Mouse (Mus musculus) limb, embryonic 11.5 days (tissue): ENCODE data around the gene Ppil2. TPM values are rescaled to one million over a fixed set of nuclear protein-coding genes. Genes with fewer than 3 reads are reported as not detected.

Source experiments
- ATAC-seq: fragments of 200-750 bp; cut with Nextera tagmentation; 2 replicates; pipeline ENCODE4 v1.8.0; 2017; ENCODE audit warnings: low read depth; ENCODE audit not compliant: insufficient number of reproducible peaks, low FRiP score, low TSS enrichment
- DNase-seq: peaks from one replicate; pipeline ENCODE4 v3.0.0-alpha.2; 2015; ENCODE audit warnings: low spot score
- H3K27ac ChIP-seq: fragments of 300-500 bp; sonication (generic); replicated peaks from 2 replicates; pipeline ENCODE4 v1.5.1; 2014; ENCODE audit warnings: low read depth, mild to moderate bottlenecking, low read length
- H3K27me3 ChIP-seq: fragments of 300-500 bp; sonication (generic); 2 replicates; pipeline ENCODE4 v1.6.1; 2014; ENCODE audit warnings: mild to moderate bottlenecking, low read length, mixed read lengths; ENCODE audit not compliant: control insufficient read depth, insufficient read depth
- H3K36me3 ChIP-seq: fragments of 300-500 bp; sonication (generic); 2 replicates; pipeline ENCODE4 v1.6.1; 2014; ENCODE audit warnings: mild to moderate bottlenecking, low read length, moderate library complexity, mixed read lengths; ENCODE audit not compliant: control insufficient read depth, insufficient read depth
- H3K4me1 ChIP-seq: fragments of 300-500 bp; sonication (generic); 2 replicates; pipeline ENCODE4 v1.6.1; 2014; ENCODE audit warnings: low read length, mixed read lengths; ENCODE audit not compliant: control insufficient read depth, insufficient read depth
- H3K4me2 ChIP-seq: fragments of 300-500 bp; sonication (generic); 2 replicates; pipeline ENCODE4 v1.6.1; 2014; ENCODE audit warnings: low read depth, mild to moderate bottlenecking, moderate library complexity; ENCODE audit not compliant: severe bottlenecking
- H3K4me3 ChIP-seq: fragments of 300-500 bp; sonication (generic); 2 replicates; pipeline ENCODE4 v1.5.1; 2014; ENCODE audit warnings: low read depth, low read length
- H3K9ac ChIP-seq: fragments of 300-500 bp; sonication (generic); 2 replicates; pipeline ENCODE4 v1.6.1; 2014; ENCODE audit warnings: mild to moderate bottlenecking, low read length
- H3K9me3 ChIP-seq: fragments of 300-500 bp; sonication (generic); 2 replicates; pipeline ENCODE4 v1.6.1; 2016; ENCODE audit warnings: low read length; ENCODE audit not compliant: control insufficient read depth
- WGBS: fragments of 180-500 bp; shearing (Covaris S2); extraction: QIAGEN DNeasy Blood & Tissue Kit; methylation state at CpG from one replicate; pipeline ENCODE4 v1.1.7; 2014; 5-methylcytosine and 5-hydroxymethylcytosine counted together
- polyA plus RNA-seq: library from polyadenylated mRNA; unstranded; fragments of >200 nt; fragmentation: Nextera tagmentation; extraction: Ambion mirVana; gene quantifications from 2 replicates; pipeline ENCODE4 v1.2.1, GENCODE M21; 2014

Ppil2 gene
- polyA plus RNA-seq, 1 experiment from 2014 or later, result 146 TPM

GRCm38 (mm10) chr16:17144339-17144738 lies 33.3 kb upstream of the Ppil2 start, which contains the start of gene Ydjc:
Gene Ydjc (plus strand): TSS chr16:17144621.
- no peak within 1 kb of the TSS for H3K4me2 ChIP-seq
- no peaks in the 10 kb centered on the region for H3K9me3 ChIP-seq
- DNase-seq, result peak; percentile 44
- WGBS, result 21% methylated on average over 7 of the region's 7 CpGs
- no peaks in the 10 kb centered on the region for H3K36me3 ChIP-seq
- H3K9ac ChIP-seq, result no peak within 1 kb of the TSS
- H3K4me3 ChIP-seq, result no peak within 1 kb of the TSS
- H3K27ac ChIP-seq, result no peak within 1 kb of the TSS
- H3K27me3 ChIP-seq, result peaks cover 6% of the 10 kb centered on the region
- peaks cover 11% of the 10 kb centered on the region; the same call in 1 of the 2 replicates for H3K4me1 ChIP-seq
- no peak for ATAC-seq

GRCm38 (mm10) chr16:17137355-17137754 lies 26.3 kb upstream of the Ppil2 start:
- Histone ChIP-seq H3K36me3 (no peaks in the 10 kb centered on the region), H3K4me1 (no peaks in the 10 kb centered on the region), H3K4me3 (no peak overlapping the region), H3K4me2 (no peak overlapping the region), H3K27ac (no peak overlapping the region), H3K9ac (no peak overlapping the region), H3K9me3 (no peaks in the 10 kb centered on the region), H3K27me3 (no peaks in the 10 kb centered on the region)
- no peak for ATAC-seq
- DNase-seq, result no peak
- WGBS, result 82% methylated on average over 15 of the region's 15 CpGs

GRCm38 (mm10) chr16:17132906-17133200 lies 21.8 kb upstream of the Ppil2 start:
- WGBS, result 46% methylated on average over 7 of the region's 7 CpGs
- Histone ChIP-seq H3K27ac (no peak overlapping the region; the same call in 1 of the 2 replicates), H3K4me2 (peak overlapping the region; percentile 96), H3K9ac (peak overlapping the region; percentile 49), H3K9me3 (no peaks in the 10 kb centered on the region), H3K4me1 (0 out of 2 replicates have a peak, but pooled peaks cover 8% of the 10 kb centered on the region), H3K36me3 (no peaks in the 10 kb centered on the region), H3K27me3 (no peaks in the 10 kb centered on the region), H3K4me3 (peak overlapping the region; percentile 67)
- DNase-seq (peak; percentile 42), ATAC-seq (no peak)

GRCm38 (mm10) chr16:17132089-17132905 lies 21.2 kb upstream of the Ppil2 start, which contains the start of gene Sdf2l1:
Gene Sdf2l1 (minus strand): TSS chr16:17132383.
- peak; percentile 99 for DNase-seq
- Histone ChIP-seq H3K36me3 (no peaks in the 10 kb centered on the region), H3K27ac (peak within 1 kb of the TSS; percentile 45), H3K9me3 (no peaks in the 10 kb centered on the region), H3K4me1 (0 out of 2 replicates have a peak, but pooled peaks cover 8% of the 10 kb centered on the region), H3K27me3 (no peaks in the 10 kb centered on the region), H3K9ac (peak within 1 kb of the TSS; percentile 76), H3K4me3 (peak within 1 kb of the TSS; percentile 67), H3K4me2 (peak within 1 kb of the TSS; percentile 96)
- ATAC-seq, result peak; percentile 99
- WGBS, result under 1% methylated on average over 47 of the region's 47 CpGs

GRCm38 (mm10) chr16:17131191-17132088 lies 20.4 kb upstream of the Ppil2 start:
- Histone ChIP-seq H3K9ac (peak overlapping the region; percentile 76), H3K27ac (peak overlapping the region; percentile 45), H3K36me3 (no peaks in the 10 kb centered on the region), H3K4me3 (peak overlapping the region; percentile 67), H3K4me2 (peak overlapping the region; percentile 96), H3K4me1 (0 out of 2 replicates have a peak, but pooled peaks cover 8% of the 10 kb centered on the region), H3K9me3 (no peaks in the 10 kb centered on the region), H3K27me3 (no peaks in the 10 kb centered on the region)
- WGBS, result 4% methylated on average over 43 of the region's 43 CpGs
- ATAC-seq, result peak; percentile 85
- peak; percentile 59 for DNase-seq

- DNase-seq (no peak), ATAC-seq (no peak)
- Histone ChIP-seq H3K9me3 (no peaks in the 10 kb centered on the region), H3K9ac (no peak overlapping the region), H3K4me2 (no peak overlapping the region), H3K36me3 (peaks cover 3% of the 10 kb centered on the region), H3K27ac (no peak overlapping the region), H3K4me3 (no peak overlapping the region), H3K4me1 (peaks cover 11% of the 10 kb centered on the region), H3K27me3 (no peaks in the 10 kb centered on the region)
- WGBS, result 97% methylated on average over 1 of the region's 1 CpGs
Measured at GRCm38 (mm10) chr16:17127292-17127691, 16.2 kb upstream of the Ppil2 start.

GRCm38 (mm10) chr16:17124871-17125520 lies 13.9 kb upstream of the Ppil2 start, which contains the start of gene 2610318N02Rik:
Gene 2610318N02Rik (minus strand): TSS chr16:17125167.
- peak within 1 kb of the TSS; percentile 56 for H3K4me3 ChIP-seq
- 1% methylated on average over 24 of the region's 25 CpGs for WGBS
- peaks cover 17% of the 10 kb centered on the region for H3K36me3 ChIP-seq
- peak; percentile 87 for ATAC-seq
- peak within 1 kb of the TSS; percentile 66 for H3K9ac ChIP-seq
- peak; percentile 90 for DNase-seq
- peak within 1 kb of the TSS; percentile 4; the same call in 1 of the 2 replicates for H3K27ac ChIP-seq
- no peaks in the 10 kb centered on the region for H3K9me3 ChIP-seq
- peaks cover 3% of the 10 kb centered on the region for H3K4me1 ChIP-seq
- H3K4me2 ChIP-seq, result peak within 1 kb of the TSS; percentile 64
- no peaks in the 10 kb centered on the region for H3K27me3 ChIP-seq
